Mouse (Mus musculus) adipocyte (in vitro differentiated cells): ENCODE measurements around the gene Foxp2.

ENCODE experiments used
- DNase-seq: peaks from one replicate; pipeline ENCODE4 v3.0.0-alpha.2; 2016; ENCODE audit warnings: low spot score

Gene Foxp2

GRCm38 (mm10) chr6:15120916-15121315 lies 219.8 kb downstream of the Foxp2 start:
- DNase-seq = no peak

DNA sequence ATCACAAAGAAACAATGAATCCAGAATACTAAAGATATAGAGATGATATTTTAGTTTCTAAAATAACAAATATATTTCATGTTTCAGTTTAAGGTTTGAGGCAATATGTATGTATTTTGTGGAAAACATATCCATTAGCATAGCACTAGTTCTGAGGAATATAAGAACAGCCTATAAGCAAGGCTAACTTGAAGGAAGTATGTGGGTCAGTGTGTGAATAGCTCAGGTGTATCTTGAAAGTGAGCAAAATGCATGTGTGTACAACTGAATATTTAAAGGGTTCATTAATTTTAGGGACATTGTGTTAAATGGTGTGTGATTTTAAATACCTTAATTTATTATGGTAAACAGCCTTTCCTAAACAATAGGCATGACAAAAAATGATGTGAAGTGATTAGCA lies 220.2 kb downstream of the Foxp2 start:
- no peak for DNase-seq

GRCm38 (mm10) chr6:15130142-15130541 lies 229.0 kb downstream of the Foxp2 start:
- no peak for DNase-seq

DNA sequence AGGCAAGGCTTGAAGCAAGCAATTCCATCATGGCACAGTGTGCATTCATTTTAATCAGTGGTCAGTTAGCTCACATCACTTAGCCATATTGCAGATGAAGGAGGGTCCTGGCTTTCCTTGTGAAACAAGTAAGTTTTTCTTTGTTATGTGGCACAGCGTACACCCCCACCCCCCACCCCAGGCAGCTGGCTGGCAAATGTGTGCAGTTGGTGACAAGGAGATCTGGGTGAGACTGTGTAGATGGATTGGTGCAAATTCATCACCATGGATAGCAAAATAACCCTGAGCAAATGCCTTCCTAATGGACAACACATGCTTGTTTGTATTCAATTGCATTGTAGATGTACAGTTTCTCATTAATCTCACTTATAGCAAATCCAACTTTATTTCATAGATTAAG lies 240.9 kb downstream of the Foxp2 start:
- DNase-seq = no peak

- no peak for DNase-seq
These were observed 250.5 kb downstream of the Foxp2 start for GRCm38 (mm10) chr6:15151619-15152018.

GRCm38 (mm10) chr6:15163508-15164053 lies 262.4 kb downstream of the Foxp2 start:
- DNase-seq = peak; percentile 18

DNA sequence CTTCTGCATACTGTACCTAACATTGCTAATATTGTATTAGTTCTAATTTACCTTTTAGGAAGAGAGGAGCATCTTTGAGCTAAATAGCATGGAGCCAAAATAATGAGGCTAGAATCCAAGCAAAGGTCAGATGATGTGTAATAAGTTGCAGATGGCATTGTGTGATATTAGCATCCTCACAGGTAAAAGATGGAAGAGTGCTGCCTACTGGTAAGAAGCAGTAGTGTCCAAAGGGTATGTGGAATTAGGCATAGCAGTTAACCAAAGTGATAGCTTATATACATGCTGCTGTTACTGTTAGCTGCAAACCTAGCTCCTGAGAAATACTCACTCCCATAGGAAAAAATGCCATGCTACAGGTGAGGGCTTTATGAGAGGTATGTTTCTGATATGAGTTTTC lies 275.6 kb downstream of the Foxp2 start:
- DNase-seq = no peak

GRCm38 (mm10) chr6:15192877-15193276 lies 291.7 kb downstream of the Foxp2 start:
- DNase-seq = no peak

GRCm38 (mm10) chr6:15242176-15242942 lies 341.2 kb downstream of the Foxp2 start:
- DNase-seq = no peak

DNA sequence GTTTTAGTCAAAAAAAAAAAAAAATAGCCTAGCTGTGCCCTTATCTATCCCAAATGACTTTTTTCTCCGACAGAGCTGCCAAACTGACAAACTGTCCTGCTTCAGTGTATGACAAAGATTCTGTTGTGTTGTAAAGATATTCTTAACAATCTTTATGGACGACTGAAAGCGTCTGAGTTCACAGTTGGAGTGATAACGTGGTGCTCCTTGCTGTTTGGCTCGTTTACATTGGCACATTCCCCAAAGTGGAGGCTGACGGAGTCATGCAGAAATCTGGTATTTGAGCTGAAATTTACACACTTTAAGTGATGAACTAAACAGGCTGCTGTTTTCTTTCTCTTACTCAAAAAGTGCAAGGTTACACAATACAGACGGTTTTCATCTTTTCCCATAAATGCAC lies 356.2 kb downstream of the Foxp2 start:
- no peak for DNase-seq

- DNase-seq = no peak
These were observed 356.7 kb downstream of the Foxp2 start for GRCm38 (mm10) chr6:15257893-15258292.

- DNase-seq = no peak
These were observed 367.0 kb downstream of the Foxp2 start for GRCm38 (mm10) chr6:15268136-15268535.

DNA sequence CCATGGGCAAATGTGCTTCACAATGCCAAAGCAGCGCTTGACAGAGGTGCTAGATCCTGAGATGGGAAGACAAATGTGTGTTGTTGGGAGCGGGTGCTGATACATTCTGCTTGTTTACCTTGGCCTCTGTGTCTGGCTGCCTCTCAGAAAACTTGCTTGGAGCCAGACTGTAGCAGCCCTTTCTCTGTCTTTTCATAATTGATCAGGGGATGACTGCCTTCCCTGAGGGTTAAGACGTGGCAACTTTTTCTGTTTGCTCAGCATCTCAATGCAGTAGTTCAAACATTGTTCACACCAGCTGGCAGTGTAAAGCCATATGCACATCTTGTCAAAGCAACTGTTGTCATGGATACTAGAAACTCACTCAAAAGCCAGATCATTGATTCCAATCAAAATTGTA lies 384.1 kb downstream of the Foxp2 start:
- no peak for DNase-seq

DNA sequence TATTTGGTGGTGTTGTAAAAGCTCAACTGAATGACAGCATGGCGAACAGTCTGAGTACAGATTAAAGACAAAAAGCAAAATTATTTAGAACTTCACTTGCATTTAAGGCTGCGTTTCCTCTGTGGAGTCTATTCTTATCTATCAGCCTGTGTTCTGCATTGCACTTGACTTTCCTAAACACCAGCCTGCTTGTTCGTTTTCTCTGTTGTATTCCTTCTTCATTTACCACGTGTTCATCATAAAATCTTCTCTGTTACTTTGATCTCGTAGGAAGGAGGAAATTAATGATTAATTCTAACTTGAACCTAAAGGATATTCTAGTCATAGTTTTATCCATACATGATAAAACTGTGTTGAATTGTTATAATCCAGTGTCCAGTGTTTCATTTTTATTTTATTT lies 392.9 kb downstream of the Foxp2 start:
- no peak for DNase-seq

DNA sequence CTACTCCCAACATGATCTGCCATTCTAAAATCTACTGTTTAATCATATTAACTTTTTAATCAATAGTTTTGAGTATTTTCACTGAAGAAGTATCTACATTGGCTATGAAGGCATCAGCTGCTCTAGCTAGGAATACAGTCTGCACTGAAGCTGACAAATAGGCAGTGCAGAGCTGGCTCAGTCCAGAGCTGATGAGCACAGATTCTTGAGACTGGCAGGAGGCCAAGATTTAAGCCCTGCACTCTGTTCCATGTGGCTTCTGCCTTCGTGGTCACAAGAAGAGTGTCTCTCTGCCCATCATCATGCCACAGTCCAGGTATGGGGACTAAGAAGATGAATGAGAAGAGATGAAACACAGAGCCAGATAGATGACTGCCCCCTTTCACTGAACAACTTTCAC lies 398.1 kb downstream of the Foxp2 start:
- DNase-seq = no peak

DNA sequence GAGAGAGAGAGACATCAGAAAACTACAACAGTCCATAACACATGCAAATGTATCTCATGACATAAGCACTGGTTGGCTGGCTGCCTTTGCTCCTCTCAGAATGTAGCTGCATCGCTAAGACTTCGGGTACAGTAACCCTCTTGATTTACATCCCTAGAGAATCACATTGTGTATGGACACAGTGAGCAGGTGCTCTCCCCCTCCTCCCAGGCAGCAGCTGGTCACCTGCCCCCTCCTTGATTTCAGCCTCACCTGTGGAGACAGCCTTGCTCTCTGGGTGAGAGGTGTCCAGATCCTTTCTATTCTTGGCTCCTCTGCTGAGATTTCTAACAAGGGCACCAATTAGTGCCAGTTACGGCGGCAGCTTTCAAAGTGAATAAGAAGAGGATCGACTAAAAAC lies 409.5 kb downstream of the Foxp2 start:
- DNase-seq = no peak

DNA sequence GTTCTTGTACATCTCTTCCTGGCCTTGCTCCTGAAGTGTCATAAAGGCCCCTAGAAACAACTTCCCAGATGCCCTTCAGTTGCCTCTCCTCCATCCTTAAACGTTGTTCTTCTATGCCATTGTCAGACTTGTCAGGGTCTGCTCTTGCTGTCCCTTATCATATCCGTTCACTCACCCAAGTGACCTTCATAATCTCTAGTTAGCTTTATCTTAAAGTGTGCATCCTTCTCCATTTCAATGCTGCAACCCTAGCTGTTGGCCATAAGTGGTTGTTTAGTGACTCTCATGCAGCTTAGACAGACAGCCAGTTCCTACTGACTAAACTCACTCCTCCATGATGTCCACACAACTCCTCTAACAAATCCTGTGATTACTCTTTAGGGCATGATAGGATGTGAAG lies 415.8 kb downstream of the Foxp2 start:
- no peak for DNase-seq

GRCm38 (mm10) chr6:15318343-15318742 lies 417.2 kb downstream of the Foxp2 start:
- no peak for DNase-seq

DNA sequence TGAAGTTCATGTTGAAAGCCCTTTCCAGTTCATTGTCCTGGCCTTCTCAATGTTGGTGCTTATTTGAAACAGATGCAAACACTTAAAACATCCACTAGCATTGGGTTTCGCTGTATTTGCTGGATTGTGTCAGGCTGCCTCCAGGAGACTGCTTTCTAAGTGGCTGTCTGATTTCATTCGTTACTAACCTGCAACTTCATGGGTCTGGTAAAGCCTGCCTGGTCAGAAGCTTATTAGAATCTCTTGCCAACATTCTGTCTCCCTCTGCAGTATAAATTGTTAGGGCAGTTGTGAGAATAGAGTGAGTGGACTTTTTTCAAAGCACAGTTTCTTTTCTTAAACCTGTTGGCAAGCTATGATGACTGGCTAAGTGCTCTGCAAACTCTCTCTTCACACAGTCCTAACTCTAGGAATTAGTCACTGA lies 420.4 kb downstream of the Foxp2 start:
- no peak for DNase-seq

DNA sequence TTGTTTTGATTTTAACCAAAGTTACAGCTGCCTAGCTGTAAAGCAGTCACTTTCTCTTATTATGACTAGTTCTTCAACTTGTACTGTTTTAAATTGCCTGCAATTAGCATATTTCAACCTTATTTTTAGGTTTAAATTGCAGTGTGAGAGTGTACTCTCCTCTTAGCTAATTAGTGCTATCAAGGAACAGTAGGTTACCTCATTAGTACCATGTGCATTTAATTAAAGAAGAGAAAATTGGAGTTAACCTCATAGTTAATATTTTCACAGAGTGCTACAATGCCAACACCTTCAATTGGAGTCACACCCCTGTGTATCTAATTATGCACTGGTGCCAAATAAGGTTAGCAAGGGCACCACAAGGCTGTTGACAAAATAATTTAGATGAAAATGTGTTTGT lies 421.9 kb downstream of the Foxp2 start:
- DNase-seq = no peak

DNA sequence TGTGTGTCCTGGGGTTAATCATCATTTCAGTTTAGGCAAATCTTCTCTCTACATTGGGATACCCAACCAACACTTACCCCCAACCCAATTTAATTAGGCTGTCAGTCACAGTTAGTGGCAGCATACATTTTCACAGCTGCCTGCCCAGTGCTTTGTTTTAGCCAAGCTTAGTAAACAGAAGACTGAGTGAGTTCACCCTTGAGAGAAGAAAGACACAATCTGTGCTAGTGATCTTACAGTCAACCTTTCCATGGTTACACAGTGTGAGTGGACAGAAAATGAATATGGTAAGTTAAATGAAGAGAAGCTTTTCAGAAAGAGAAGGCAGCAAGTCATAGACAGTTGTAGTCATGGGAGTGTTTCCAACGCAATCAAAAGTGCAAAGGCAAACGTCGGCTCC lies 446.6 kb downstream of the Foxp2 start:
- no peak for DNase-seq

GRCm38 (mm10) chr6:15355852-15356251 lies 454.7 kb downstream of the Foxp2 start:
- DNase-seq = no peak

GRCm38 (mm10) chr6:15370281-15370680 lies 469.1 kb downstream of the Foxp2 start:
- DNase-seq = no peak

- no peak for DNase-seq
These were observed 469.7 kb downstream of the Foxp2 start for GRCm38 (mm10) chr6:15370827-15371226.
